Mouse (Mus musculus) embryonic facial prominence, embryonic 12.5 days (tissue): ENCODE measurements at regions not wholly inside any gene's neighbourhood (a gene's known extent, or its start where the extent isn't known, plus 50 kb on each side); places are given as distances from the start of the nearest gene placed in this dataset.

Source experiments
- ATAC-seq: fragments of 200-750 bp; cut with Nextera tagmentation; 2 replicates; pipeline ENCODE4 v1.8.0; 2017; ENCODE audit not compliant: insufficient number of reproducible peaks, insufficient read depth, low FRiP score, low TSS enrichment
- H3K27ac ChIP-seq: fragments of 300-500 bp; sonication (generic); 2 replicates; pipeline ENCODE4 v1.5.1; 2016; ENCODE audit warnings: mild to moderate bottlenecking
- H3K27me3 ChIP-seq: fragments of 300-500 bp; sonication (generic); 2 replicates; pipeline ENCODE4 v1.6.1; 2016; ENCODE audit warnings: mild to moderate bottlenecking, moderate library complexity
- H3K36me3 ChIP-seq: fragments of 300-500 bp; sonication (generic); 2 replicates; pipeline ENCODE4 v1.6.1; 2016; ENCODE audit warnings: mild to moderate bottlenecking
- H3K4me1 ChIP-seq: fragments of 300-500 bp; sonication (generic); 2 replicates; pipeline ENCODE4 v1.6.1; 2016
- H3K4me2 ChIP-seq: fragments of 300-500 bp; sonication (generic); replicated peaks from 2 replicates; pipeline ENCODE4 v1.6.1; 2016; ENCODE audit warnings: mild to moderate bottlenecking, moderate library complexity
- H3K4me3 ChIP-seq: fragments of 300-500 bp; sonication (generic); 2 replicates; pipeline ENCODE4 v1.5.1; 2016; ENCODE audit warnings: mild to moderate bottlenecking
- H3K9ac ChIP-seq: fragments of 300-500 bp; sonication (generic); 2 replicates; pipeline ENCODE4 v1.6.1; 2016; ENCODE audit warnings: mild to moderate bottlenecking, moderate library complexity
- H3K9me3 ChIP-seq: fragments of 300-500 bp; sonication (generic); 2 replicates; pipeline ENCODE4 v1.6.1; 2016; ENCODE audit warnings: mild to moderate bottlenecking, moderate library complexity
- WGBS: fragments of 180-500 bp; shearing (Covaris S2); methylation state at CpG from one replicate; pipeline ENCODE4 v1.1.7; 2016; 5-methylcytosine and 5-hydroxymethylcytosine counted together

DNA sequence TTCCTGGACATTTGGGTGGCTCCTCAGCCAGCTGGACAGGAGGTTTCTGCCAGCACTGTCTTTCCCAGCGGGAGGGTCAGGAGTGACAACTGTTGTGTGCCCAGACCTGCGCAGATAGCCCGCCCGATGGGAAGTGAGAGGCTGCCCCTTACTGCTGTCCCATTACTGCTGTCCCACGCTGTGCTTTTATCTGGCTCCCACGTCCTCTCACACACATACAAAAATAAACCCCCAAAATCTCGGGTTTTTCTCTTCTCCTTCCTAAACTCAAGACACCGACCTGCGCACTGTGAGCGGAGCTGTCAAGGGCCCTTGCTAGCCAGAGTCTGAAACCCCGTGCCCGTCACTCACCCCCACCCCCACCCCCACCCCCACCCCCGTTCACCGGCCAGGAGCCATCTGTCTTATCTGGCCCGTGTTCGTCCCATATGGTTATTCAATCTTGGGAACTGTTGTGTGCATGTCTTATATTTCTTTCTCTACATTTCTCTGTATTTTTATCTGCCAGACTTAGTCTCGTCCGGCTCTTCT, 109.6 kb downstream of the Ddx11 start:
- no peaks in the 10 kb centered on the region for H3K36me3 ChIP-seq
- WGBS = 68% methylated on average over 18 of the region's 18 CpGs
- peaks cover 5% of the 10 kb centered on the region; the same call in 1 of the 2 replicates for H3K27me3 ChIP-seq
- no peak overlapping the region for H3K4me3 ChIP-seq
- H3K9me3 ChIP-seq = no peaks in the 10 kb centered on the region
- no peak overlapping the region for H3K9ac ChIP-seq
- no peak overlapping the region for H3K27ac ChIP-seq
- H3K4me1 ChIP-seq = peaks cover 4% of the 10 kb centered on the region; the same call in 1 of the 2 replicates
- no peak overlapping the region for H3K4me2 ChIP-seq
- no peak for ATAC-seq

DNA sequence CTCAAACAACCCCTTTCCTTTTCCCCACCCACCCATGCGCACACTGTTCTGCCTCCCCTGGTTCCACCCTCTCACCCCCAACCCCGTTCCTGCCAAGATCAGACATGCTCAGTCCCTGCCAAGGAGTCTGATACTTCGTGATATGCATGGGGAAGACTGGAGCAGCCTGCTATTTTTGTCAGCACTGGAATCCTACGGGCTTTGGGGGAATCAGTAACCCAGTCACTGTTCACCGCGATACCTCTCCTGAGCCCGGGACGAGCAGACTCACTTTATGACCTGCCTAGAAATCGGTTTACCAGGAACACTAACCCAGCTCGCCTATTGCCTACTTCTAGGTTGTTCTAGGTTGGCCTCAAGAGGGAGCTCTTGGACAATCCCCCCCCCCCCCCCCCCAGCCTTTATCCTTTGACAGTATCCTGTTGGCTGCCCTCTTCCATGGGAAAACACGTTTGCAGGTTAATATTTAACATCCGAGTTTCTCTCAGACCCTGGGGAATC, 110.2 kb downstream of the Ddx11 start:
- Histone ChIP-seq H3K4me2 (no peak overlapping the region), H3K4me3 (no peak overlapping the region), H3K36me3 (no peaks in the 10 kb centered on the region), H3K9ac (no peak overlapping the region), H3K9me3 (no peaks in the 10 kb centered on the region), H3K27ac (no peak overlapping the region), H3K4me1 (peaks cover 4% of the 10 kb centered on the region; the same call in 1 of the 2 replicates), H3K27me3 (peaks cover 5% of the 10 kb centered on the region; the same call in 1 of the 2 replicates)
- ATAC-seq = no peak
- WGBS = 57% methylated on average over 12 of the region's 12 CpGs

DNA sequence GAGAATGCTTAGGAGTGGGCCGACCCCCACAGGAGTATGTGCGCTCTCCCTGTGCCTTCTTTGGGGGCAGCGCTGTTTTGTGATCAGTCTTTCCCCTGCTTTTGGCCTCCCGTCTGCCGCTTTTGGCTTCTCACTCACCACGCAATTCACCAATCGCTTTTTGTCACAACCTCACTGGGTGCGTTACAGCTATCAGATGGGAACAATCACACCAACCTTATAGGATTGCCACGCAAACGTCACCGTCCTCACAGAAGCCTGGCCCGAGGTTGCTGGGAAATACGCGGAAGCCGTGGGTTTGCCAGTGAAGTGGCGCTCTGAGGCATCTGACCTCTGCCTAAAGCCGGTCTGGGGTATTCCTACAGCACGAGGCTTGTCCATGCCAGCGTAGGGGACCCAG, 111.1 kb downstream of the Ddx11 start:
- WGBS = 73% methylated on average over 19 of the region's 19 CpGs
- Histone ChIP-seq H3K36me3 (no peaks in the 10 kb centered on the region), H3K4me1 (peaks cover 4% of the 10 kb centered on the region; the same call in 1 of the 2 replicates), H3K9ac (no peak overlapping the region), H3K27ac (no peak overlapping the region), H3K4me3 (no peak overlapping the region), H3K9me3 (no peaks in the 10 kb centered on the region), H3K4me2 (no peak overlapping the region), H3K27me3 (peaks cover 5% of the 10 kb centered on the region; the same call in 1 of the 2 replicates)
- ATAC-seq = no peak

DNA sequence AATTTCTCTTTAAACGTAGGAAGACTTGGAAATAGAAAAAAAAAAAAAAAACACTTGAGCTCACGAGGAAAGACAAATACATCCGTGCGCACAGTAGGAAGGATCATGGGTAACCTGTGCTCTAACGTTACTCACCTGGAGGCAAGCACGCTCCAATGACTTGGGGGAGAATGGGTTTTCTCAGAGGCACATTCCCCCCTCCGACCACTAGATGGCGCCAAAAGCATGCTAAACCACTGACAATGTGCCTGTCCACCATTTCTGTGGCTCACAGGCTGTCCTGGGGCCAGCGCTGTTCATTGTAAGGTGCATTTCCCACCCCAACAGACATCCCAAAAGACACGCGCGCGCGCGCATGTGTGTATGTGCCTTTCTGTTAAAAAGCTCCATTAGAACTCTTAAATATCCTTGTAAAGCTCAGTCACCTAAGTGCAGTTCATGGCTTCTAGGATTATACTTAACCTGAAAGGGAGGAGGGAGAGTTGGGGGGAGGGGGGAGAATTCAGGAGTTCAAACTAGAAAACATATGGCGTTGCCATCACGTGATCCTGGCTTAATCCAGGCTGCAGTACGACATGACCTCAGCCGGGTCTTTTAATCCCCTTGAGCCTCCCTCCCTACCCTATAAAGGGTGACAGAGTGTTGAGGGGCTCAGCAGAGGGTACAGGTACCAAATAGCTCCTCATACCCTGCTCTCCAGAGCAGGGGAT, 111.9 kb downstream of the Ddx11 start:
- peak overlapping the region; percentile 21; the same call in 1 of the 2 replicates for H3K4me2 ChIP-seq

DNA sequence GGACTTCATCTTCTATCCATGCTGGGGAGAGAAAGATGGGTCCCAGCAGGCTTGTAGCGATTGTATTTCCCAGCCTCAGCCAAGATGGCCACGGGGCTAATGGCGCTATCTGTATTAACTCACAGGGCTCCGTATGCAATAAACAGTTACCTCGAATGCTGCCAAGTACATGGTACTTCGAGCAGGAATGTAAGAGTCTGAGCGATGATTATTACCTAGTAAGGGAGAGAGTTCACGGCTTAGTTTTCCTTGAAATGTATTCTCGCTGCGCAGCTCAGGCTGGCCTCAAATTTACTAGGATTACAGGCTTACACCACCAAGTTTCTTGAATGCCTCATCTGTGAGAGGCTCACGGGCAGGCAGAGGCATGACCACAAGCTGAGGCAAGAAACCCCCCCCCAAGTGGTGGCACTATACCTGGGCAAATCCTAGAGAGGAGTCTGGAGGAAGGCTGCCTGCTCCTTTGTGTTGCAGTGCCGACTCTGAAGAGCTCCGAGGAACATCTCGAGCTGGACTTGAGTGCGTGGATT, 112.6 kb downstream of the Ddx11 start:
- Histone ChIP-seq H3K9me3 (no peaks in the 10 kb centered on the region), H3K36me3 (no peaks in the 10 kb centered on the region), H3K9ac (no peak overlapping the region), H3K4me3 (no peak overlapping the region), H3K4me2 (no peak overlapping the region), H3K27ac (0 out of 2 replicates have a peak overlapping the region, but pooled peaks have one; percentile 8), H3K27me3 (peaks cover 5% of the 10 kb centered on the region; the same call in 1 of the 2 replicates), H3K4me1 (peaks cover 4% of the 10 kb centered on the region; the same call in 1 of the 2 replicates)
- 79% methylated on average over 15 of the region's 15 CpGs for WGBS
- no peak for ATAC-seq

More for the DNA sequence above, 111.9 kb downstream of the Ddx11 start:
- peaks cover 4% of the 10 kb centered on the region; the same call in 1 of the 2 replicates for H3K4me1 ChIP-seq
- H3K4me3 ChIP-seq = no peak overlapping the region
- WGBS = 4% methylated on average over 19 of the region's 19 CpGs
- no peaks in the 10 kb centered on the region for H3K9me3 ChIP-seq
- peak; percentile 43; the same call in 1 of the 2 replicates for ATAC-seq
- no peaks in the 10 kb centered on the region for H3K36me3 ChIP-seq
- H3K27ac ChIP-seq = no peak overlapping the region
- H3K27me3 ChIP-seq = peaks cover 5% of the 10 kb centered on the region; the same call in 1 of the 2 replicates
- H3K9ac ChIP-seq = no peak overlapping the region

DNA sequence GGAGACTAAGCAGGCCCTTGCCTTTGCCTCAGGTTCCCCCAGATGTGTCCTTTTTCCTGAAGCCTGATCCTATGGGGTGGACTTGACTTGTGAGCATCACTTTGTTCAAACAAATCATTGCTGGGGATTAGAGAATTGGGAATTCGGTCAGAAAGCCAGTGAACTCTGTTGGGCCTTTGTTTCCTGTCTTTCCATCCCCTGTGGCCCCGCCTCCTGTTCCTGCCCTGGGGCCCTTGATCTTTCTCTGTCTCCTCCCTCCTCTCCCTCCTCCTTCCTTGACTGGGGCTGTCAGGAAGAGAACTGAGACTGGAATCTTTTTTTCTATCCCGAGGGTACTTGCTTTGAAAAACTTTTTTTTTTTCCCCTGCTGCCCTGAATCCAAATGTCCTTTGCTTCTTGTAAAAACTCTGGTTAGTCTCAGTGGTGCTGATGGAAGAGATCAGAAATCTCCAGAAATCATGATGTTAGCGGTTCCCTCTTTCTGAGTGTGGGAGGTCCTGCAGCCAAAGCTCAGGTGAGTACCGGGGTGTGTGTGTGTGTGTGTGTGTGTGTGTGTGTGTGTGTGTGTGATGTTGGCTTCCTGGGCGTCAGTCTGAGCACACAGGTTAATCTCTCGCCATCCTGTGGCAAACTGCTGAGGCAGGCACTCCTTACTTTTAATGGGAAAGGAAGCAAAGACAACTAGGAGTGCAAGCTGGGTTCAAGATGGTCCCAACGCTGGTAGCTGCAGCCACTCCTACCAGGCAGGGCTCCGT, 118.7 kb downstream of the Ddx11 start:
- Histone ChIP-seq H3K9me3 (no peaks in the 10 kb centered on the region), H3K27ac (peak overlapping the region; percentile 1), H3K27me3 (no peaks in the 10 kb centered on the region), H3K4me2 (peak overlapping the region; percentile 29; the same call in 1 of the 2 replicates), H3K9ac (no peak overlapping the region), H3K36me3 (no peaks in the 10 kb centered on the region), H3K4me3 (no peak overlapping the region), H3K4me1 (peaks cover 15% of the 10 kb centered on the region; the same call in 1 of the 2 replicates)
- ATAC-seq = no peak
- 11% methylated on average over 9 of the region's 9 CpGs for WGBS

DNA sequence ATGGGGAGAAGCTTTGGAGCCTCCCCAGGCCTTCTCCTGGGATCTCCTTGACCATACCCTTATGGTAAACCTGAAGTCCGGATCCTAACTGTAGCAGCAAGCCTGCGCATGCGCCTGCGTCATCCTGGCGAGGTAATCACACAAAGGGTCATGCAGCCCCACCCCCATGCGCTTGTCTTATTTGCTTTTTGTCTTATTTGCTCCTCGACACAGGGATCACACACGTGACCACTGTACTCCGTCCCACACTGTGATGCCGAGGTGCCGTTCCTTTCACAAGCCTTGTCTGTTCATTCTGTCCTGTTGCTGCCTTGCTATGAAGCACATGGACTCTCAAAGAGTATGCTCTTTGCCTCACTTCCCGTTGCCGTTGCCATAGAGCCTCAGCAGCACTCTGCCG, 120.9 kb downstream of the Ddx11 start:
- peaks cover 10% of the 10 kb centered on the region; the same call in 1 of the 2 replicates for H3K4me1 ChIP-seq

DNA sequence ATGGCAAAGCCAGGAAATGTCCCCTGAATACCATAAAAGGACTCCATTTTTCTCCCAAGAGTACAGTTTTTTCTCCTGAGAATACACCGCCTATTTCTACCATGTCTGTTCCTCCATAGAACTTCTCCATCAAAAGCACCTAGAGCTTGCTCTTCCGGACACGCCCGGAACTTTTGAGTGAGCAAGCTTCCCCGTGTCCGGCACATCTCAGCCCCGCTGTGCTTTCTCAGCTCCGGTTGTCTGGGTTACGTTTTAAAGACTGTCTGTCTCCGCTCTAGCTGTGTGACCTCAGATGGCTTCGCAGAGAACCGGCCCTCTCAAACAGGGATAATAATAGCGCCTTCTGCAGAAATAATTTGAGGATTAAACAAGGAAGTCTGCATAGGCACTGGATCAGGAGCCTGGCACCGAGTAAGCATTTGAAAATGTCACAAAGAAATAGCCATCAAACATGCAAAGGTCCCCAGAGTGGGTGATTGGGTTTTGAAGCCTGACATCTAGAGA, 122.8 kb downstream of the Ddx11 start:
- H3K4me2 ChIP-seq = no peak overlapping the region
- H3K9me3 ChIP-seq = no peaks in the 10 kb centered on the region
- H3K9ac ChIP-seq = no peak overlapping the region
- no peak for ATAC-seq
- H3K4me3 ChIP-seq = no peak overlapping the region
- H3K36me3 ChIP-seq = no peaks in the 10 kb centered on the region
- no peaks in the 10 kb centered on the region for H3K27me3 ChIP-seq
- H3K27ac ChIP-seq = no peak overlapping the region
- peaks cover 10% of the 10 kb centered on the region; the same call in 1 of the 2 replicates for H3K4me1 ChIP-seq
- WGBS = 77% methylated on average over 14 of the region's 14 CpGs

More for the DNA sequence above, 120.9 kb downstream of the Ddx11 start:
- Histone ChIP-seq H3K9me3 (no peaks in the 10 kb centered on the region), H3K9ac (no peak overlapping the region), H3K27ac (no peak overlapping the region), H3K27me3 (no peaks in the 10 kb centered on the region), H3K36me3 (no peaks in the 10 kb centered on the region), H3K4me2 (no peak overlapping the region), H3K4me3 (no peak overlapping the region)
- WGBS = 91% methylated on average over 14 of the region's 14 CpGs
- no peak for ATAC-seq

DNA sequence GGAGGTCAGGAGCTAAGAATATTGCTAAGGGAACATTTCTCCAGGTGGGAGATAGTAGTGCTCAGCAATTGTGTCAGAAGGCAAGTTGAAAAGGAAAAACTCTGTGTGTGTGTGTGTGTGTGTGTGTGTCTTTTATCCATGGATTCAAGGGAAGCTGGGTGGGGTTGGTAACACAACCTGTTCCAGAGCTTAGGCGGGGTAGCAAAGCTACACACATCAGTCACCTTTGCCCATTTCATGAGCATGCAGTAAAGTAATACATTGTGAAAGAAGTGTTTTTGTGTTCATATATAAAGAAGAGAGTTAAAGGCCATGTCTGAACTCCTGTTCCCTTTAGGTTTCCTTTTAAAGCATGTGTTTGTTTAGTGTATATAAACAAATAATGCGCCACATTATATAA, 128.2 kb downstream of the Ddx11 start:
- no peaks in the 10 kb centered on the region for H3K27me3 ChIP-seq
- 89% methylated on average over 2 of the region's 2 CpGs for WGBS
- no peaks in the 10 kb centered on the region for H3K36me3 ChIP-seq
- no peaks in the 10 kb centered on the region for H3K4me1 ChIP-seq
- no peak overlapping the region for H3K4me3 ChIP-seq
- no peaks in the 10 kb centered on the region for H3K9me3 ChIP-seq
- H3K4me2 ChIP-seq = no peak overlapping the region
- no peak overlapping the region for H3K27ac ChIP-seq
- no peak overlapping the region for H3K9ac ChIP-seq
- ATAC-seq = no peak

DNA sequence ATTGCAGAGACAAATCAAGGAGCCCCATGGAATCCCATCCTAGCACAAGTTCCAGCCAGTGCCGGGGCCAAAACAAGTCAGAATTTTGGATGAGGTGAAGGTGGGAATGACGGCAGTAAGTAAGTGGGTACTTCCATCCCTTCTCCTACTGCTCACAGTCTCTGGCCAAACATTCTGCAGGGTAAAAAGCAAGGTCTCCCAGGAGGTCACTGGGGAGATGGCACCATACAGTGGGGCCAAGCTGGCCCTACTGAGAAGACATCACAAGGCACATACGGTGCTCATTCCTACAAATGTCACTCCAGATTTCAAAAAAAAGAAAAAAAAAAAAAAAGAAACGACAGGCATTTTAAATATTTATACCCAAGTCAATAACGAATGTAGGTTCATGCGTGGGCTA, 129.6 kb downstream of the Ddx11 start:
- Histone ChIP-seq H3K4me2 (no peak overlapping the region), H3K9me3 (no peaks in the 10 kb centered on the region), H3K36me3 (no peaks in the 10 kb centered on the region), H3K4me3 (no peak overlapping the region), H3K9ac (no peak overlapping the region), H3K27ac (no peak overlapping the region), H3K4me1 (no peaks in the 10 kb centered on the region), H3K27me3 (no peaks in the 10 kb centered on the region)
- WGBS = 82% methylated on average over 6 of the region's 6 CpGs
- no peak for ATAC-seq

DNA sequence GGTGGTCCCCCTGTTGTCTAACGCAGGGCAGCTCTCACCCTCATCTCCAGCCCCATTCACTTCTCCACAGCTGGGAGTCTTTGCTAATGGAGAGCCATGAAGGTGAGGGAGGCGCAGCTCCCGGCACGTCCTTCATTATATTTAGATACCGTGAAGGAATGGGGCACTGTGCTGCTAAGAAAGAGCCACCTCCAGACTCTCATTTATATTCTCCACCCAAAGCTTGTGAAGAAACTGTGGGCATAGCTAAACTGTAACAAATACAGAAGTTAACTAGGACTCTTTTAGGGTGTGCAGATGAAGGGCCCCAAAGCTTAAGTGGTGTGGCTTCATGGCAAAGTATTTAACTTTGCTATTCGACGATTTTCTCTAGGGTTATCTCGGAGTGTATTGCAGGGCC, 136.4 kb downstream of the Ddx11 start:
- Histone ChIP-seq H3K36me3 (no peaks in the 10 kb centered on the region), H3K27me3 (no peaks in the 10 kb centered on the region), H3K9me3 (no peaks in the 10 kb centered on the region), H3K4me1 (no peaks in the 10 kb centered on the region), H3K4me3 (no peak overlapping the region), H3K4me2 (no peak overlapping the region), H3K27ac (no peak overlapping the region), H3K9ac (no peak overlapping the region)
- 72% methylated on average over 8 of the region's 8 CpGs for WGBS
- ATAC-seq = no peak
